Mouse (Mus musculus): ENCODE results near the gene Cdca5. TPM values are rescaled to one million over a fixed set of nuclear protein-coding genes. Genes with fewer than 3 reads are reported as not detected.

The Cdca5 gene
- polyA plus RNA-seq, 1 experiment from 2014 or later: 60.5 TPM

DNA sequence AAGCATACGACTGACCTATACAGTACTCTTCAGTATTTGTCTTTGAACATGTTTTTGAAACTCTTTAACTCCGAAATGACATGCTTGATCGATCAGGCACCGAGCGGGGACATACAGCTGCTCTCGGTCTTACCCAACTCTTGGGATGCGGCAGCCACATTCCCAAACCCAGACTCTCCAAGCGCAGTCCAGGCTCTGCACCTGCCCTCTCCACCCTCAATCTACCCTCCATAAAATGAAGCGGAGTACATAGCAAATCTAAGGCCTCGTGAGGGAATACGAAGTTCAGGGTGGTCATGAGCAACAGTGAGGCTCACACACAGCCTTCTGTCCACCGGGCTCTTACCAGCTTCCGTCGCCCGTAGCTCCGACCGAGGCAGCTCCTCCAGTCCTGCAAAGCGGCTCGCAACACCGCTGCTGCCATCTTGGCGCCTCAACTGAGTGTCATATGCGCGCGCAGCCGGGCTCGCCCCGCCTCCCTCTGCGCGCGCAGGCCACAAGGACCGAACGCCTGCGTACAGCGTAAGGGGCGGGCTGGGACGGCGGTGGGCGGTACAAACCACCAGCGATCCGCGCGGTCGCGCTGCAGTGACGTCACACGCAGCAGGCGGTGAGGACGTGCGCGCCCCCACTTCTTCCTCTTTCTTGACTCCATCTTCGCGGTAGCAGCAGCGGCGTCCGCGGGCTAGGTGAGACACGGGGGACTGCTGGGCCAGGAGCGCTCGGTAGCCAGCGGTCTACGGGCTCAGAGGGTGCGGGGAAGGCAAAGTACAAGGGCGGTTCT, 27.3 kb upstream of the Cdca5 start, which contains the start of the genes Mrpl49 and Fau:
TSS of gene Mrpl49 (minus strand) at position 473 of the 784 bp plus-strand sequence.
TSS of gene Fau (plus strand) at position 532 of the 784 bp plus-strand sequence.
- peak within 1 kb of the TSS; percentile 45; the same call in 1 of the 2 replicates for H3K27ac ChIP-seq (replicated peaks; ENCODE audit: low read depth, low read length)
- H3K36me3 ChIP-seq (ENCODE audit: control insufficient read depth, insufficient read depth, low read length): peaks cover 11% of the 10 kb centered on the region; the same call in 1 of the 2 replicates
- H3K4me2 ChIP-seq (ENCODE audit: low read depth, severe bottlenecking): peak within 1 kb of the TSS; percentile 80
- no peaks in the 10 kb centered on the region for H3K27me3 ChIP-seq (ENCODE audit: control insufficient read depth, insufficient read depth, low read length)
- ATAC-seq (ENCODE audit: insufficient number of reproducible peaks, low FRiP score, low TSS enrichment, low read depth) (peak; percentile 83), DNase-seq (ENCODE audit: low spot score) (peak; percentile 99)
- H3K4me1 ChIP-seq (ENCODE audit: control insufficient read depth, insufficient read depth, low read length): peaks cover 13% of the 10 kb centered on the region
- under 1% methylated on average over 63 of the region's 63 CpGs for whole genome bisulfite sequencing
- peak within 1 kb of the TSS; percentile 85 for H3K9ac ChIP-seq (ENCODE audit: low read length)
- no peaks in the 10 kb centered on the region for H3K9me3 ChIP-seq (ENCODE audit: control insufficient read depth, low read length)
- peak within 1 kb of the TSS; percentile 83 for H3K4me3 ChIP-seq (ENCODE audit: low read depth, low read length)

DNA sequence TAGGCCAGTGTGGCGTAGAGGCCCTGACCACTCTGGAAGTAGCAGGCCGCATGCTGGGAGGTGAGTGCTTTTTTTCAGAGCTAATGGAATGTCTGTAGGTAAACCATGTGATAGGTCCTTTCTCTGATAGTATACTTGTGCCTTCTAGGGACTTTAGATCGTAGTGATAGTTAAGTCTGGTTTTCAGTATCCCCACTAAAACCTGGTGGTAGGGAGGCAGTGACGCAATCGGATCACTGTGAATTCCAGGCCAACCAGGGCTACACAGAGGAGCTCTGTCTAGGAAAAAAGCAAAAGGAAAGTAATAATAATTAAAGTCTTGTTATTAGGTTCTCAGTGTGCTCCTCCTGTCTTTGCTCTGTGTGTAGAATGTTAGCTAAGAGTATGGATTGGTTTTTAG, 26.3 kb upstream of the Cdca5 start:
- Histone ChIP-seq H3K9ac (ENCODE audit: low read length) (peak overlapping the region; percentile 85), H3K27ac (replicated peaks; ENCODE audit: low read depth, low read length) (no peak overlapping the region), H3K4me2 (ENCODE audit: low read depth, severe bottlenecking) (peak overlapping the region; percentile 78), H3K9me3 (ENCODE audit: control insufficient read depth, low read length) (no peaks in the 10 kb centered on the region), H3K36me3 (ENCODE audit: control insufficient read depth, insufficient read depth, low read length) (peaks cover 5% of the 10 kb centered on the region; the same call in 1 of the 2 replicates), H3K4me3 (ENCODE audit: low read depth, low read length) (peak overlapping the region; percentile 83), H3K4me1 (ENCODE audit: control insufficient read depth, insufficient read depth, low read length) (peaks cover 16% of the 10 kb centered on the region), H3K27me3 (ENCODE audit: control insufficient read depth, insufficient read depth, low read length) (no peaks in the 10 kb centered on the region)
- DNase-seq (ENCODE audit: low spot score) (no peak), ATAC-seq (ENCODE audit: insufficient number of reproducible peaks, low FRiP score, low TSS enrichment, low read depth) (no peak)
- WGBS: 31% methylated on average over 5 of the region's 5 CpGs

DNA sequence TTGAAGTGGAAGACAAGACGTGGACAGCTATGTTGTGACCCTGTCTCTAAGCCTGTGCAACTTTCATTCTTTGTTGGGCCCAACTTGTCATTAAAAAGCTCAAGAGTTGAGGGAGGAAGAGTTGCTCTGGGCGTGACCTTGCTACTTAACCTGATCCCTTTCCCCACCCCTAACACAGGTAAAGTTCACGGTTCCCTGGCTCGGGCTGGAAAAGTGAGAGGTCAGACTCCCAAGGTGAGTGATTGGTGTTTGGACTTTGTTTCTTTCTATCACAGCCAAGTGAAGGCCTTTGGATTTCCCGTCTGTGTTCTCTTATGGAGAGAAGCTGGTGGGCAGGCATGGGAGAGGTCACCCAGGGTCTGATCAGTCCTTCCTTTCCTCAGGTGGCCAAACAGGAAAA, 25.8 kb upstream of the Cdca5 start:
- DNase-seq (ENCODE audit: low spot score): no peak
- H3K9ac ChIP-seq (ENCODE audit: low read length): no peak overlapping the region

DNA sequence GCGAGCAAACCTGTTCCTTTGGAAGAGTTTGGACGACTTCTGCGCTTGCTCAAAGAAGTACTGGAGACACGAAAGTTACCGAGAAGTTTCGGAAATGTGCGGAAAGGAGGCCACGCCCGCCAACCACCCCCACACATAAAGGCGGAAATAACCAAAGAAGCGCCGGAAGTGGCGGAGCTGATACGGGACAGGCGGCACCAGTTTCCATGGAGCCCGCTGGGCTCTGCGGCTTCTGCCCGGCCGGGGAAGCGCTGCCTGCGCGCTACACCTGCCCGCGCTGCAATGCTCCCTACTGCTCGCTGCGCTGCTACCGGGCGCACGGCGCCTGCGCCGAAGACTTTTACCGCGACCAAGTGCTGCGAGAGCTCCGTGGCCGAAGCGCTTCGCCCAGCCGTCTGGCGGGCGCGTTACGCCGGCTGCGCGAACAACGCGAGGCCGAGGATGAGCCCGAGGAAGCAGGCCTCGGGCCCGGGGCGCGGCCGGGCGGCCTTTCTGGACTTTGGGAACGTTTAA, 23.7 kb upstream of the Cdca5 start, which contains the start of gene Znhit2:
TSS of gene Znhit2 (plus strand) at position 172 of the 513 bp plus-strand sequence.
- peaks cover 4% of the 10 kb centered on the region; the same call in 1 of the 2 replicates for H3K36me3 ChIP-seq (ENCODE audit: control insufficient read depth, insufficient read depth, low read length)
- under 1% methylated on average over 58 of the region's 58 CpGs for WGBS
- ATAC-seq (ENCODE audit: insufficient number of reproducible peaks, low FRiP score, low TSS enrichment, low read depth): peak; percentile 53

More for the DNA sequence above, 25.8 kb upstream of the Cdca5 start:
- WGBS: 90% methylated on average over 5 of the region's 5 CpGs
- no peaks in the 10 kb centered on the region for H3K9me3 ChIP-seq (ENCODE audit: control insufficient read depth, low read length)
- no peak for ATAC-seq (ENCODE audit: insufficient number of reproducible peaks, low FRiP score, low TSS enrichment, low read depth)
- peak overlapping the region; percentile 83 for H3K4me3 ChIP-seq (ENCODE audit: low read depth, low read length)
- no peak overlapping the region for H3K27ac ChIP-seq (replicated peaks; ENCODE audit: low read depth, low read length)
- H3K4me1 ChIP-seq (ENCODE audit: control insufficient read depth, insufficient read depth, low read length): peaks cover 16% of the 10 kb centered on the region
- H3K27me3 ChIP-seq (ENCODE audit: control insufficient read depth, insufficient read depth, low read length): no peaks in the 10 kb centered on the region
- peaks cover 5% of the 10 kb centered on the region; the same call in 1 of the 2 replicates for H3K36me3 ChIP-seq (ENCODE audit: control insufficient read depth, insufficient read depth, low read length)
- H3K4me2 ChIP-seq (ENCODE audit: low read depth, severe bottlenecking): peak overlapping the region; percentile 78

DNA sequence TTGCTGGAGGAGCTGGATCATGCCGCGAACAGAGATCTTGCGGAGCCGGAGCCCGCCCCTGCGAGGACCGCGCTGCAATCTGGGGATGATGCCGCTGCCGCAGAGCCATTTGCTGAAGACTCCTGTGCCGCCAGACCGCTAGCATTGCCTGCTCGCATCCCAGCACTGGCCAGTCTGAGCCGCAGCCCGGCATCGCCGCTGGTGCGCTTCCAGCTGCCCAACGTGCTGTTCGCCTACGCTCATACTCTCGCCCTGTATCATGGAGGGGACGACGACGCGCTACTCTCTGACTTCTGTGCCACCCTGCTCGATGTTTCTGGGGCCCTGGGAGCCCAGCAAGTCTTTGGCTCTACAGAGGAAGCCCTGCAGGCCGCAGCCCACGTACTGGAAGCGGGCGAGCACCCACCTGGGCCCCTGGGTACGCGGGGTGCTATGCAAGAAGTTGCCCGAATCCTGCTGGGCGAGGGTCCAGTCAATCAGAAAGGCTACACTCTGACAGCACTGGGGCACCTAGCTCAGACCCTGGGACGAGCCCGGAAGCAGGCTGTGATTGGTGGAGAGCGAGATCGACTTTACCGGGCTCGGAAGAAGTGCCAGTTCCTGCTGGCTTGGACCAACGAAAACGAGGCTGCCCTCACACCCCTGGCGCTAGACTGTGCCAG, 23.0 kb upstream of the Cdca5 start:
- Histone ChIP-seq H3K27ac (replicated peaks; ENCODE audit: low read depth, low read length) (peak overlapping the region; percentile 84), H3K9me3 (ENCODE audit: control insufficient read depth, low read length) (no peaks in the 10 kb centered on the region), H3K9ac (ENCODE audit: low read length) (peak overlapping the region; percentile 90), H3K27me3 (ENCODE audit: control insufficient read depth, insufficient read depth, low read length) (no peaks in the 10 kb centered on the region), H3K36me3 (ENCODE audit: control insufficient read depth, insufficient read depth, low read length) (peaks cover 3% of the 10 kb centered on the region; the same call in 1 of the 2 replicates), H3K4me1 (ENCODE audit: control insufficient read depth, insufficient read depth, low read length) (peaks cover 18% of the 10 kb centered on the region), H3K4me3 (ENCODE audit: low read depth, low read length) (peak overlapping the region; percentile 82), H3K4me2 (ENCODE audit: low read depth, severe bottlenecking) (peak overlapping the region; percentile 90)
- DNase-seq (ENCODE audit: low spot score): peak; percentile 48
- WGBS: 2% methylated on average over 43 of the region's 44 CpGs
- no peak for ATAC-seq (ENCODE audit: insufficient number of reproducible peaks, low FRiP score, low TSS enrichment, low read depth)

More for the DNA sequence above, 23.7 kb upstream of the Cdca5 start, which contains the start of gene Znhit2:
- H3K4me1 ChIP-seq (ENCODE audit: control insufficient read depth, insufficient read depth, low read length): peaks cover 16% of the 10 kb centered on the region
- peak within 1 kb of the TSS; percentile 90 for H3K4me2 ChIP-seq (ENCODE audit: low read depth, severe bottlenecking)
- peak within 1 kb of the TSS; percentile 90 for H3K9ac ChIP-seq (ENCODE audit: low read length)
- H3K27me3 ChIP-seq (ENCODE audit: control insufficient read depth, insufficient read depth, low read length): no peaks in the 10 kb centered on the region
- peak; percentile 92 for DNase-seq (ENCODE audit: low spot score)
- H3K4me3 ChIP-seq (ENCODE audit: low read depth, low read length): peak within 1 kb of the TSS; percentile 82
- H3K27ac ChIP-seq (replicated peaks; ENCODE audit: low read depth, low read length): peak within 1 kb of the TSS; percentile 84
- H3K9me3 ChIP-seq (ENCODE audit: control insufficient read depth, low read length): no peaks in the 10 kb centered on the region

DNA sequence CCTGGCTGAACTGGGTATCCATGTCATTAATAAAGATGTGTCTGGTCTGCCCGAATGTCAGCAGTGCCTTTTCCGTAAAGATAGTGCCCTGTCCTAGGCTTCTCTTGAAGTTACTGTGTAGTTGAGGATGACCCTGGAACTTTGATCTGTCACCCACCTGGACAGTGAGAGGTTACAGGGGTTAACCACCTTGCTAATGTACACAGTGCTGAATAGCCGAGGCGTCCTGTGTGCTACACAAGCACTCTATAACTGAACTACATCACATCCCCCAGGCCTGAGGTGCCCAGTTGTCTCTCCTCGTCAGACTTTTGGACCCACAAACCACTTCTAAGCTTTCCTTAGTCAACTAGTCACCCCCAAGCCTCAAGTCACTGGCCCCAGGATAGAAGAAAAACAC, 22.4 kb upstream of the Cdca5 start:
- H3K9ac ChIP-seq (ENCODE audit: low read length): peak overlapping the region; percentile 90; the same call in 1 of the 2 replicates
- no peaks in the 10 kb centered on the region for H3K9me3 ChIP-seq (ENCODE audit: control insufficient read depth, low read length)
- H3K27ac ChIP-seq (replicated peaks; ENCODE audit: low read depth, low read length): no peak overlapping the region
- WGBS: 70% methylated on average over 5 of the region's 5 CpGs
- H3K4me2 ChIP-seq (ENCODE audit: low read depth, severe bottlenecking): peak overlapping the region; percentile 90
- ATAC-seq (ENCODE audit: insufficient number of reproducible peaks, low FRiP score, low TSS enrichment, low read depth) (no peak), DNase-seq (ENCODE audit: low spot score) (no peak)
- peaks cover 3% of the 10 kb centered on the region; the same call in 1 of the 2 replicates for H3K36me3 ChIP-seq (ENCODE audit: control insufficient read depth, insufficient read depth, low read length)
- H3K27me3 ChIP-seq (ENCODE audit: control insufficient read depth, insufficient read depth, low read length): no peaks in the 10 kb centered on the region
- peaks cover 19% of the 10 kb centered on the region for H3K4me1 ChIP-seq (ENCODE audit: control insufficient read depth, insufficient read depth, low read length)
- H3K4me3 ChIP-seq (ENCODE audit: low read depth, low read length): peak overlapping the region; percentile 82

DNA sequence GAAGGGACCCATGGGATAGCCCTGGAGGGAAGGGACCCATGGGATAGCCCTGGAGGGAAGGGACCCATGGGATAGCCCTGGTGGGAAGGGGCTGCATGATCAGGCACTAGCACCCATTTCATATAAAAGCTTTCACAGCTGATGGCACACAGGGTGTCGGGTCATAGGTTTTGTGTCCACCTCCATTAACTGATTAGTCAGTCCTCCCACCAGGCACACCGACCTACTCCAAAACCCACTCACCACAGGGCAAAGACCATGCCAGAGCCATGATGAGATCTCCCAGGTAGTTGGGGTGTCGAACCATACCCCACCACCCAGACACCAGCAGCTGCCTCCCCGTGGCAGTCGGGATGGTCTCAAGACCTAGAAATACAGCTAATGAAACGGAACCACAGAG, 21.7 kb upstream of the Cdca5 start:
- H3K36me3 ChIP-seq (ENCODE audit: control insufficient read depth, insufficient read depth, low read length): peaks cover 3% of the 10 kb centered on the region; the same call in 1 of the 2 replicates
- peak overlapping the region; percentile 82; the same call in 1 of the 2 replicates for H3K4me3 ChIP-seq (ENCODE audit: low read depth, low read length)
- peak overlapping the region; percentile 90; the same call in 1 of the 2 replicates for H3K4me2 ChIP-seq (ENCODE audit: low read depth, severe bottlenecking)
- H3K27me3 ChIP-seq (ENCODE audit: control insufficient read depth, insufficient read depth, low read length): no peaks in the 10 kb centered on the region
- no peak for DNase-seq (ENCODE audit: low spot score)
- peaks cover 23% of the 10 kb centered on the region for H3K4me1 ChIP-seq (ENCODE audit: control insufficient read depth, insufficient read depth, low read length)
- ATAC-seq (ENCODE audit: insufficient number of reproducible peaks, low FRiP score, low TSS enrichment, low read depth): no peak
- H3K9ac ChIP-seq (ENCODE audit: low read length): no peak overlapping the region
- no peaks in the 10 kb centered on the region for H3K9me3 ChIP-seq (ENCODE audit: control insufficient read depth, low read length)
- 94% methylated on average over 6 of the region's 6 CpGs for WGBS
- H3K27ac ChIP-seq (replicated peaks; ENCODE audit: low read depth, low read length): no peak overlapping the region

DNA sequence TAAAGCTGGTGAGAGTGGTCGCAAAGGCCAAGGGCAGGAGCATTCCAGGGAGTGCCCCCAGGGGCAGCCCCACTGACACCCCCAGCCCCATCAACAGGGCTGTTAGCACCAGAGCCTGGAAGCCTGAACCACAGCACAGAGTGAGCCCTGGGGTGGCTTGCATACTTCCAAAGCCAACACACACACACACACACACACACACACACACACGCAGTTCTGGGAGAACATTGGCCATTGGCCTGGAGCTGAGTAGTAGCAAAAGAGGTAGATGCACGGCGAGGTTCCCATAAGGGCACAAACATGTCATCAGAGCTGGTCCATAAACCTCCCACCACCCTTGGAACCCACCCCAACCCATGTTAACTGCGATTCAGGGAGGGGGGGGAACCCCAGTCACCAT, 18.2 kb upstream of the Cdca5 start:
- Histone ChIP-seq H3K9me3 (ENCODE audit: control insufficient read depth, low read length) (no peaks in the 10 kb centered on the region), H3K36me3 (ENCODE audit: control insufficient read depth, insufficient read depth, low read length) (peaks cover 12% of the 10 kb centered on the region; the same call in 1 of the 2 replicates), H3K27ac (replicated peaks; ENCODE audit: low read depth, low read length) (peak overlapping the region; percentile 75; the same call in 1 of the 2 replicates), H3K9ac (ENCODE audit: low read length) (peak overlapping the region; percentile 57), H3K4me3 (ENCODE audit: low read depth, low read length) (peak overlapping the region; percentile 54), H3K4me2 (ENCODE audit: low read depth, severe bottlenecking) (peak overlapping the region; percentile 96), H3K27me3 (ENCODE audit: control insufficient read depth, insufficient read depth, low read length) (no peaks in the 10 kb centered on the region), H3K4me1 (ENCODE audit: control insufficient read depth, insufficient read depth, low read length) (peaks cover 25% of the 10 kb centered on the region)
- ATAC-seq (ENCODE audit: insufficient number of reproducible peaks, low FRiP score, low TSS enrichment, low read depth) (no peak), DNase-seq (ENCODE audit: low spot score) (no peak)
- WGBS: 33% methylated on average over 5 of the region's 5 CpGs

Measured in limb, embryonic 11.5 days (tissue).